Mouse (Mus musculus): ENCODE data around the gene Camta1. TPM values are rescaled to one million over a fixed set of nuclear protein-coding genes. Genes with fewer than 3 reads are reported as not detected.
A peak's percentile ranks its signal among the peaks of the same experiment; 100 is the strongest.

Camta1 gene
- polyA plus RNA-seq, 1 experiment from 2014 or later = 137 TPM

DNA sequence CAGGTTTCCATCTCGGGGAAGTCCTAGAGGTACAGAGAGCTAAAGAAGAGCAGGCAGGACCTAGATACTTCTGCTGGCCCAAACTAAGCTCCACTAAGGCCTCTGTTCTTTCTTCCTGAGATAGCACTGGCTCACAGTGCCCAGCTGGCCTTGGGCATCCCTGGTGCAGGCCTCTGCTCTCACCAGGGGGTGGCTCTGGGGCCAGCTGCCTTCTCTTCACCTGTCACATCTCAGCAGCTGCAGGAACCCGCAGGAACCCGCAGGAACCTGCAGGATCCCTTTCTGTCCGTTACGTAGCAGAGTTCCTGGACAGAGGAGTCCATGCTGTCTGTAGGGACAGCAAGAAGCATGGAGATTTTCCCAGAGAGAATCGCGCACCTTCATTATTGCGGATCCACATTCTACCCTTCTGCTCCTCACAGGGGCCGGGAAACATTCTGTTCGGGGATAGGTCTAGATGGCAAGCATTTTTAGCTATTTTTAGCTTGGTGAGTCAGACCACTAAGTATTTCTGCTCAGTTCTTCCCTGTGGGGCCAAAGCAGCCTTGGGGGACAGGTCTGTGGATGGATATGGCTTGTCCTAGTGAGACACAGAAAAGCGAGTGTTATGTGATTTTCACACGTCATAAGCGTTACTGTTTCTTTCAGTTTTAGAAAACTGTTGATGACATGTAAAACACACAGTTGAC is 566.0 kb downstream of the Camta1 start:
- Histone ChIP-seq H3K4me1 (ENCODE audit: control insufficient read depth, insufficient read depth, low read length) (peaks cover 18% of the 10 kb centered on the region), H3K27me3 (ENCODE audit: control insufficient read depth, insufficient read depth, low read length) (no peaks in the 10 kb centered on the region), H3K4me2 (peak overlapping the region; percentile 39), H3K9me3 (replicated peaks; ENCODE audit: control insufficient read depth, low read length) (no peaks in the 10 kb centered on the region), H3K9ac (ENCODE audit: low read depth, low read length) (0 out of 2 replicates have a peak overlapping the region, but pooled peaks have one; percentile 16), H3K27ac (ENCODE audit: low read depth, low read length) (peak overlapping the region; percentile 74), H3K36me3 (ENCODE audit: control insufficient read depth, insufficient read depth, low read length) (no peaks in the 10 kb centered on the region), H3K4me3 (ENCODE audit: low read depth, low read length) (no peak overlapping the region)
- WGBS (ENCODE audit: insufficient replicate concordance) = 54% methylated on average over 13 of the region's 13 CpGs
- 0 out of 2 replicates have a peak, but pooled peaks have one; percentile 35 for ATAC-seq (replicated peaks; ENCODE audit: insufficient number of reproducible peaks, low FRiP score, low TSS enrichment)

DNA sequence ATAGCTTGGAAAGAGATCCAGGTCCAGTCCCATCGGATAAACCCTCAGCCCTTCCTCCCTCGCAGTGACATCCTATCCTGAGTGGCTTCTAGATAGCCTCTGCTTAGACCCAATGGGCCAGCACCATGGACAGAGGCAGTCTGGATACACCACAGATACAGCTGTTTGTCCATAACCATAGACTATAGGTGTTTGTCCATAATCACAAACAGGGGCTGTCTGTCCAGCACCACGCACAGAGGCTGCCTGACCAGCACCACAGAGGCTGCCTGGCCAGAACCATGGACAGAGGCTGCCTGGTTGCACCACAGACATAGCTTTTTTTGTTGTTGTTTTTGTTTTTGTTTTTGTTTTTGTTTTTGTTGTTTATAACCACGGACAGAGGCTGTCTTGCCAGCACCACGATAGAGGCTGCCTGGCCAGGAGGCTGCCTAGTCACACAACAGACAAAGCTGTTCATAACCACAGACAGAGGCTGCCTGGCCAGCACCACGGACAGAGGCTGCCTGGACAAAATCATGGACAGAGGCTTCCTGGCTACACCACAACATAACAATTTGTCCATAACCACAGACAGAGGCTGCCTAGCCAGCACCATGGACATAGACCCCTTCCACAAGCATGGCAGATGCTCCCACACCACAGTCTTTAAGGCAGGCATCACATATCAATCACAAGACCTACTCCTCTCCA is 572.6 kb downstream of the Camta1 start:
- Histone ChIP-seq H3K27me3 (ENCODE audit: control insufficient read depth, insufficient read depth, low read length) (no peaks in the 10 kb centered on the region), H3K4me1 (ENCODE audit: control insufficient read depth, insufficient read depth, low read length) (no peaks in the 10 kb centered on the region), H3K36me3 (ENCODE audit: control insufficient read depth, insufficient read depth, low read length) (no peaks in the 10 kb centered on the region), H3K9ac (ENCODE audit: low read depth, low read length) (no peak overlapping the region), H3K4me2 (no peak overlapping the region), H3K4me3 (ENCODE audit: low read depth, low read length) (no peak overlapping the region), H3K27ac (ENCODE audit: low read depth, low read length) (no peak overlapping the region), H3K9me3 (replicated peaks; ENCODE audit: control insufficient read depth, low read length) (no peaks in the 10 kb centered on the region)
- no peak for ATAC-seq (replicated peaks; ENCODE audit: insufficient number of reproducible peaks, low FRiP score, low TSS enrichment)
- WGBS (ENCODE audit: insufficient replicate concordance) = 55% methylated on average over 6 of the region's 6 CpGs

DNA sequence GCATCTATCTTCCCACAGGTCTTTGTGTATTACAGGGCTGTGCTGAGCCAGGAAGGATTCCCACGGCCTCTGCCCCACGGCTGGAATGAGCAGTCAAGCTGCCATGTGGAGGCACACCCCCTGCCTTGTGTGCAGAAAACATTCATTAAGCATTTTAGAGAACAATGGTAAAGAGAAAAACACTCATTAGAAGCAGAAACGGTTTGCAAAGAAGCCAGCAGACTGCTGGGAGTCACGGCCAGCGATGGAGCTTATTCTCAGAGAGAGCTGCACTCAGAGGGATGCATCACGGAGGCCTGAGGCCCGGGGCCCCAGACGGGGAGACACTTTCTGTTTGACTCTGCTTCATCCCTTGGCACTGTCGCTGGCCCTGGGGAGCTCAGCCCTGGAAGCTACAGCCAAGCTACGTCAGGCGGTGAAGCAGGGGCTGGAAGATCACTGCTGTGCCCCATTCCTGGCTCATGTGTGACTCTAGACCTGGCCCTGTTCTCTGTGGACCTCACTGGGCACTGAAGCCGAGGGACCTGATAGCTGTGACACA is 575.7 kb downstream of the Camta1 start:
- no peak overlapping the region for H3K27ac ChIP-seq (ENCODE audit: low read depth, low read length)
- no peaks in the 10 kb centered on the region for H3K9me3 ChIP-seq (replicated peaks; ENCODE audit: control insufficient read depth, low read length)
- H3K36me3 ChIP-seq (ENCODE audit: control insufficient read depth, insufficient read depth, low read length) = no peaks in the 10 kb centered on the region
- no peak overlapping the region for H3K4me2 ChIP-seq
- H3K27me3 ChIP-seq (ENCODE audit: control insufficient read depth, insufficient read depth, low read length) = no peaks in the 10 kb centered on the region
- 75% methylated on average over 12 of the region's 12 CpGs for WGBS (ENCODE audit: insufficient replicate concordance)
- H3K4me1 ChIP-seq (ENCODE audit: control insufficient read depth, insufficient read depth, low read length) = no peaks in the 10 kb centered on the region
- no peak overlapping the region for H3K9ac ChIP-seq (ENCODE audit: low read depth, low read length)
- no peak overlapping the region for H3K4me3 ChIP-seq (ENCODE audit: low read depth, low read length)
- ATAC-seq (replicated peaks; ENCODE audit: insufficient number of reproducible peaks, low FRiP score, low TSS enrichment) = no peak

DNA sequence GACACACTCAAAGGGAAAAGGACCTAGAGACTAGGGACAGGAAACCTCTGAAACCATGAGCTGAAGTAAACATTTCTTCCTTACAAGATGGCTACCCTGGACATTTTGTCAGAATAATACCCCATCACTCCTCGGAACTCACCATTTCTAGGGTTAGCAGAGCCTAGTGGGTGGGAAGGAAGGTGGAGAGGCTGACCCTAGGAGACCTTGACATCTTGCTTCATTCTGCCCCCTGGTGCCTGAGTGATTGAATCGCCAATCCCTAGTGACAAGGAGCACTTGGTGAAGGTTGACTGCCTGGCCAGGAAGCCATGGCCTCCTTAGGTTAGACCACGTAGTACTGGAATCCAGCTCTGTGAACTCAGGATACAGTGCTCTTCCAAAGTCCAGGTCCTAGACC is 576.2 kb downstream of the Camta1 start:
- Histone ChIP-seq H3K9me3 (replicated peaks; ENCODE audit: control insufficient read depth, low read length) (no peaks in the 10 kb centered on the region), H3K4me2 (no peak overlapping the region), H3K36me3 (ENCODE audit: control insufficient read depth, insufficient read depth, low read length) (no peaks in the 10 kb centered on the region), H3K9ac (ENCODE audit: low read depth, low read length) (no peak overlapping the region), H3K27me3 (ENCODE audit: control insufficient read depth, insufficient read depth, low read length) (no peaks in the 10 kb centered on the region), H3K4me1 (ENCODE audit: control insufficient read depth, insufficient read depth, low read length) (no peaks in the 10 kb centered on the region), H3K27ac (ENCODE audit: low read depth, low read length) (no peak overlapping the region), H3K4me3 (ENCODE audit: low read depth, low read length) (no peak overlapping the region)
- 68% methylated on average over 3 of the region's 3 CpGs for WGBS (ENCODE audit: insufficient replicate concordance)
- no peak for ATAC-seq (replicated peaks; ENCODE audit: insufficient number of reproducible peaks, low FRiP score, low TSS enrichment)

DNA sequence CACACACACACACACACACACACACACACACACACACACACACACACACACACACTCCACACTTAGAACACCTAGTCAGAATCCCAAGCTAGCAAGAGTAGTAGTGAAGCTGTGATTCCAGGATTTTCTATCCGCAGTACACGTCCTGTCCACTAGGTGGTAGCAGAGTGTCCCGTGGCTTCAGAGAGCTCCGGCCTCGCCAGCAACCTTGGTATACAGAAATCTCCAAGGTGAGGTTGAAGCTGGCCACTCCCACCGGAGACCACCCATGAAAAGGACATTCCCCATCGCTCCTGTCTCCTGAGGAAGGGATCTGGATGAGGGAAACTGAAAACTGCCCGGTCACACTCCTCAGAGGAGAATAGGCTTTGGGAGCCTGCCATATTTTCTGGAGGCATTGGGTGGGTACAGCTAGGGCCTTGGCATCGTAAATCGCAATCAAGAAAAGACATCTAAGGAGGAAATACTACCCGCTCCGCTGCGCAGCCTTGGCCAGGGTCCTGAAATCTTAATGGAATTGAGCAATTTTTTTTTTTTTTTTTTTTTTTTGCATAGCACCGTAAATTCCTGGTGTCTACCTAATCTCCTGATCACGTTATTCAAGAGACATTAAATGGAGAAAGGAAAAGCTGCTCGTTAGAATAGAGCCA is 578.5 kb downstream of the Camta1 start:
- Histone ChIP-seq H3K36me3 (ENCODE audit: control insufficient read depth, insufficient read depth, low read length) (no peaks in the 10 kb centered on the region), H3K27me3 (ENCODE audit: control insufficient read depth, insufficient read depth, low read length) (no peaks in the 10 kb centered on the region), H3K9me3 (replicated peaks; ENCODE audit: control insufficient read depth, low read length) (no peaks in the 10 kb centered on the region), H3K27ac (ENCODE audit: low read depth, low read length) (no peak overlapping the region), H3K9ac (ENCODE audit: low read depth, low read length) (no peak overlapping the region), H3K4me2 (no peak overlapping the region), H3K4me3 (ENCODE audit: low read depth, low read length) (no peak overlapping the region), H3K4me1 (ENCODE audit: control insufficient read depth, insufficient read depth, low read length) (no peaks in the 10 kb centered on the region)
- 31% methylated on average over 16 of the region's 16 CpGs for WGBS (ENCODE audit: insufficient replicate concordance)
- ATAC-seq (replicated peaks; ENCODE audit: insufficient number of reproducible peaks, low FRiP score, low TSS enrichment) = no peak

DNA sequence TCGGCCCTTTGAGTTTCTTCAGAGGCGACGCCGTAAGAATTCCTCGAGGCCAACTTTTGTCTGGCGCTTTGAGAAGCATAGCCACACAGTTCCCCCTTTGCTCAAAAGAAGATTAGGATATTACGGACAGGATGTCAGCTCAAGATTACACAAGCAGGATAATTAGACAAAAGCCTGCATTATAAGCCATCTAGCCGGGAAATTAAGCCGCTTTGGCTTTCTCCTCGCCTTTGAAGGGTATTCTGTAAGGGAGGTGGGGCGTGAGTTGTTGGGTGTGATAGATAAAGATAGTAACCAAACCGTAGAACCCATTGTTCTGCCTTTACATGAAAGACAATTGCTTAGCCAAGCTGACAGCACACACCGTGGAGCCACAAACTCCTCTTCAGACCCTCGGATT is 579.6 kb downstream of the Camta1 start:
- H3K27me3 ChIP-seq (ENCODE audit: control insufficient read depth, insufficient read depth, low read length) = no peaks in the 10 kb centered on the region; the same call in 1 of the 2 replicates
- no peak overlapping the region for H3K9ac ChIP-seq (ENCODE audit: low read depth, low read length)
- H3K4me3 ChIP-seq (ENCODE audit: low read depth, low read length) = no peak overlapping the region
- 71% methylated on average over 14 of the region's 14 CpGs for WGBS (ENCODE audit: insufficient replicate concordance)
- H3K36me3 ChIP-seq (ENCODE audit: control insufficient read depth, insufficient read depth, low read length) = no peaks in the 10 kb centered on the region
- H3K9me3 ChIP-seq (replicated peaks; ENCODE audit: control insufficient read depth, low read length) = no peaks in the 10 kb centered on the region
- no peak overlapping the region for H3K4me2 ChIP-seq
- H3K4me1 ChIP-seq (ENCODE audit: control insufficient read depth, insufficient read depth, low read length) = no peaks in the 10 kb centered on the region
- ATAC-seq (replicated peaks; ENCODE audit: insufficient number of reproducible peaks, low FRiP score, low TSS enrichment) = no peak
- no peak overlapping the region for H3K27ac ChIP-seq (ENCODE audit: low read depth, low read length)

DNA sequence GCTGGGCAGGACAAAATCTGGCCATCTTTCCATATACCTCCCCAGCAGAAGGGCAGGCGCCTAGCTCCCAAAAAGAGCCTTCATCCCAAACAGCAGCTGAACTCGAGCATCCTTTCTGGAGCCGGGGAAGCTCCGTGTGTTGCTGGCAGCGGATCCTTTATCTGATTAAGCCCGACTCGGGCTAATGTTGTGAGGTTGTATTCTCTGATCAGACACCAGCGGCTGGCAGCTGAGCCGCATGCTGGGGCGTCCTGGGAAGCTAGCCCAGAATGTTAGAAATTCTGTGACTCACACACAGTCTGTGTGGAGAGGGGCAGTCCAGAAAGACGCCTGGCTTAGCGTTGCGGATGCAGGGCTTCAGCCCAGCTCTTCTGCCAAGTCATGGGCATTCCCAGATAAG is 586.4 kb downstream of the Camta1 start:
- Histone ChIP-seq H3K9ac (ENCODE audit: low read depth, low read length) (no peak overlapping the region), H3K4me1 (ENCODE audit: control insufficient read depth, insufficient read depth, low read length) (no peaks in the 10 kb centered on the region), H3K27me3 (ENCODE audit: control insufficient read depth, insufficient read depth, low read length) (no peaks in the 10 kb centered on the region; the same call in 1 of the 2 replicates), H3K4me3 (ENCODE audit: low read depth, low read length) (no peak overlapping the region), H3K4me2 (no peak overlapping the region), H3K9me3 (replicated peaks; ENCODE audit: control insufficient read depth, low read length) (no peaks in the 10 kb centered on the region), H3K36me3 (ENCODE audit: control insufficient read depth, insufficient read depth, low read length) (no peaks in the 10 kb centered on the region), H3K27ac (ENCODE audit: low read depth, low read length) (no peak overlapping the region)
- ATAC-seq (replicated peaks; ENCODE audit: insufficient number of reproducible peaks, low FRiP score, low TSS enrichment) = no peak
- 67% methylated on average over 13 of the region's 13 CpGs for WGBS (ENCODE audit: insufficient replicate concordance)

DNA sequence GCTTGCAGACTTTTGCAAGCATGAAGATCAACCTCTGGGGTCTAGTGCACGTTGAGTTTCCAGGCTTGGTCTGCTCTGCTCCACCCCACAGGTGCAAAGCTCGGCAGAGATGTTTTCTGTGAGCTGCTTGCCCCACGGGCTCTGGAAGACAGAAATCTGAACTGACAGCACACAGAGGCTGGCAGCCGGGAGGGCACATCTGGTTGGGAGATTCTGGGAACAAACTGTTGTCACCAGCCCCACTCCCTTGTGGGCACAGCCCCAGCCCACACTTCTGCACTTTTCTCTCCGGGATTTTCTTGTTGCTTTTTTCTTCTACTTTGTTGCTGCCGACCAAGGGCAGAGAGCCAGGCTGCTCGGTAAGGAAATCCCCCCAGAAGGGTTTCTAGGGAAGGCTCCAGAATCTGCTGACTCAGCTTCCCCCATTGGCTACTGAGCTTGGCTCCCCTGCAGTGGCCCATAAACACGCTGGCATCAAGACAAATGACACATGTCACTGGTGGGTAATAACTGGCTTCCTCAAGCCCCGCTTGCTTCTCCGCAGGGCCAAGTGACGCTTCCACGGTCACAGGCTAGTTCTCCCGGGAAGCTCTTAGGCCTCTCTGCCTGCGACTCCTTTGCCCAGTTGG is 597.8 kb downstream of the Camta1 start:
- Histone ChIP-seq H3K9ac (ENCODE audit: low read depth, low read length) (no peak overlapping the region), H3K27ac (ENCODE audit: low read depth, low read length) (no peak overlapping the region), H3K4me2 (no peak overlapping the region), H3K9me3 (replicated peaks; ENCODE audit: control insufficient read depth, low read length) (no peaks in the 10 kb centered on the region), H3K27me3 (ENCODE audit: control insufficient read depth, insufficient read depth, low read length) (peaks cover 12% of the 10 kb centered on the region), H3K4me3 (ENCODE audit: low read depth, low read length) (no peak overlapping the region), H3K36me3 (ENCODE audit: control insufficient read depth, insufficient read depth, low read length) (no peaks in the 10 kb centered on the region), H3K4me1 (ENCODE audit: control insufficient read depth, insufficient read depth, low read length) (no peaks in the 10 kb centered on the region)
- ATAC-seq (replicated peaks; ENCODE audit: insufficient number of reproducible peaks, low FRiP score, low TSS enrichment) = no peak
- 57% methylated on average over 14 of the region's 14 CpGs for WGBS (ENCODE audit: insufficient replicate concordance)
